Mouse (Mus musculus): ENCODE results near the gene Dyrk3. TPM values are rescaled to one million over a fixed set of nuclear protein-coding genes. Genes with fewer than 3 reads are reported as not detected.
"Not testable (repeated sequence)": the region's sequence is repeated elsewhere in the genome, so short reads cannot be mapped to it uniquely, and the experiment has no call there.

Gene Dyrk3
- total and polyA plus RNA-seq, 3 experiments = 16.9 to 52.4 (median 21.1) TPM

- no peak overlapping the region; the same call in 1 of the 2 replicates for H3K4me3 ChIP-seq (ENCODE audit: low read depth, low read length)
- ATAC-seq (ENCODE audit: extremely low read depth, insufficient number of reproducible peaks, low FRiP score, poor library complexity, severe bottlenecking) (peak; percentile 77), DNase-seq (ENCODE audit: low spot score) (peak; percentile 62)
- H3K36me3 ChIP-seq (replicated peaks) = no peaks in the 10 kb centered on the region
- no peaks in the 10 kb centered on the region for H3K27me3 ChIP-seq (ENCODE audit: insufficient read depth, low read length)
- peaks cover 4% of the 10 kb centered on the region for H3K9me3 ChIP-seq (replicated peaks)
- peaks cover 63% of the 10 kb centered on the region for H3K4me1 ChIP-seq (ENCODE audit: insufficient read depth, low read depth, low read length)
- TF ChIP-seq TAL1 (conservative IDR thresholded peaks at IDR 0.05; ENCODE audit: low read depth, low read length) (no peak), GATA1 (IDR thresholded peaks at IDR 0.05; ENCODE audit: borderline replicate concordance, low read length) (no peak), GATA2 (IDR thresholded peaks at IDR 0.05; ENCODE audit: borderline replicate concordance, low read depth, low read length) (no peak), POLR2AphosphoS5 (IDR thresholded peaks at IDR 0.05; ENCODE audit: insufficient replicate concordance, low read depth, low read length) (no peak), CTCF (IDR thresholded peaks at IDR 0.05; ENCODE audit: low read depth, low read length) (no peak)
Observed at GRCm38 (mm10) chr1:131146181-131146614, 8.1 kb upstream of the Dyrk3 start.

- peaks cover 71% of the 10 kb centered on the region for H3K4me1 ChIP-seq (ENCODE audit: insufficient read depth, low read depth, low read length)
- TF ChIP-seq TAL1 (conservative IDR thresholded peaks at IDR 0.05; ENCODE audit: low read depth, low read length) = 0 out of 2 replicates have a peak, but pooled peaks have one; percentile 16
- H3K27me3 ChIP-seq (ENCODE audit: insufficient read depth, low read length); DNase-seq (ENCODE audit: low spot score); H3K4me3 ChIP-seq (ENCODE audit: low read depth, low read length); H3K9me3 ChIP-seq (replicated peaks); H3K36me3 ChIP-seq (replicated peaks): not testable (repeated sequence)
- ATAC-seq (ENCODE audit: extremely low read depth, insufficient number of reproducible peaks, low FRiP score, poor library complexity, severe bottlenecking) = peak; percentile 67
Observed at GRCm38 (mm10) chr1:131145222-131145621, 7.1 kb upstream of the Dyrk3 start.

- no peak for ATAC-seq (ENCODE audit: extremely low read depth, insufficient number of reproducible peaks, low FRiP score, poor library complexity, severe bottlenecking)
- no peak for DNase-seq (ENCODE audit: low spot score)
- Histone ChIP-seq H3K9me3 (replicated peaks) (peaks cover 4% of the 10 kb centered on the region), H3K27me3 (ENCODE audit: insufficient read depth, low read length) (no peaks in the 10 kb centered on the region), H3K4me1 (ENCODE audit: insufficient read depth, low read depth, low read length) (peaks cover 82% of the 10 kb centered on the region), H3K4me3 (ENCODE audit: low read depth, low read length) (no peak overlapping the region), H3K36me3 (replicated peaks) (no peaks in the 10 kb centered on the region)
- TF ChIP-seq CTCF (IDR thresholded peaks at IDR 0.05; ENCODE audit: low read depth, low read length) = no peak
- no peak for TF ChIP-seq GATA1 (IDR thresholded peaks at IDR 0.05; ENCODE audit: borderline replicate concordance, low read length)
- no peak for TF ChIP-seq TAL1 (conservative IDR thresholded peaks at IDR 0.05; ENCODE audit: low read depth, low read length)
- TF ChIP-seq POLR2AphosphoS5 (IDR thresholded peaks at IDR 0.05; ENCODE audit: insufficient replicate concordance, low read depth, low read length) = no peak
- TF ChIP-seq GATA2 (IDR thresholded peaks at IDR 0.05; ENCODE audit: borderline replicate concordance, low read depth, low read length) = no peak
Observed at GRCm38 (mm10) chr1:131142472-131142871, 4.3 kb upstream of the Dyrk3 start.

- ATAC-seq (ENCODE audit: extremely low read depth, insufficient number of reproducible peaks, low FRiP score, poor library complexity, severe bottlenecking) = no peak
- no peaks in the 10 kb centered on the region for H3K27me3 ChIP-seq (ENCODE audit: insufficient read depth, low read length)
- DNase-seq (ENCODE audit: low spot score) = no peak
- no peak for TF ChIP-seq GATA1 (IDR thresholded peaks at IDR 0.05; ENCODE audit: borderline replicate concordance, low read length)
- TF ChIP-seq POLR2AphosphoS5 (IDR thresholded peaks at IDR 0.05; ENCODE audit: insufficient replicate concordance, low read depth, low read length) = no peak
- TF ChIP-seq CTCF (IDR thresholded peaks at IDR 0.05; ENCODE audit: low read depth, low read length) = no peak
- TF ChIP-seq GATA2 (IDR thresholded peaks at IDR 0.05; ENCODE audit: borderline replicate concordance, low read depth, low read length) = no peak
- TF ChIP-seq TAL1 (conservative IDR thresholded peaks at IDR 0.05; ENCODE audit: low read depth, low read length) = no peak
- no peak overlapping the region for H3K4me3 ChIP-seq (ENCODE audit: low read depth, low read length)
- peaks cover 78% of the 10 kb centered on the region for H3K4me1 ChIP-seq (ENCODE audit: insufficient read depth, low read depth, low read length)
- H3K36me3 ChIP-seq (replicated peaks) = no peaks in the 10 kb centered on the region
- H3K9me3 ChIP-seq (replicated peaks) = peaks cover 4% of the 10 kb centered on the region
Observed at GRCm38 (mm10) chr1:131141449-131141848, 3.3 kb upstream of the Dyrk3 start.

GRCm38 (mm10) chr1:131139102-131140095, 1.3 kb upstream of the Dyrk3 start:
- DNase-seq (ENCODE audit: low spot score) = peak; percentile 73
- ATAC-seq (ENCODE audit: extremely low read depth, insufficient number of reproducible peaks, low FRiP score, poor library complexity, severe bottlenecking) = peak; percentile 24; the same call in 1 of the 2 replicates
- Histone ChIP-seq H3K4me1 (ENCODE audit: insufficient read depth, low read depth, low read length) (peaks cover 80% of the 10 kb centered on the region), H3K36me3 (replicated peaks) (peaks cover 14% of the 10 kb centered on the region), H3K4me3 (ENCODE audit: low read depth, low read length) (peak overlapping the region; percentile 84), H3K27me3 (ENCODE audit: insufficient read depth, low read length) (no peaks in the 10 kb centered on the region), H3K9me3 (replicated peaks) (peaks cover 3% of the 10 kb centered on the region)
- TF ChIP-seq CTCF (IDR thresholded peaks at IDR 0.05; ENCODE audit: low read depth, low read length) (no peak), GATA2 (IDR thresholded peaks at IDR 0.05; ENCODE audit: borderline replicate concordance, low read depth, low read length) (no peak), TAL1 (conservative IDR thresholded peaks at IDR 0.05; ENCODE audit: low read depth, low read length) (no peak), GATA1 (IDR thresholded peaks at IDR 0.05; ENCODE audit: borderline replicate concordance, low read length) (no peak), POLR2AphosphoS5 (IDR thresholded peaks at IDR 0.05; ENCODE audit: insufficient replicate concordance, low read depth, low read length) (no peak)

- TF ChIP-seq GATA2 (IDR thresholded peaks at IDR 0.05; ENCODE audit: borderline replicate concordance, low read depth, low read length) (no peak), CTCF (IDR thresholded peaks at IDR 0.05; ENCODE audit: low read depth, low read length) (no peak)
- Histone ChIP-seq H3K4me3 (ENCODE audit: low read depth, low read length) (peak overlapping the region; percentile 84), H3K9me3 (replicated peaks) (no peaks in the 10 kb centered on the region), H3K4me1 (ENCODE audit: insufficient read depth, low read depth, low read length) (peaks cover 79% of the 10 kb centered on the region), H3K27me3 (ENCODE audit: insufficient read depth, low read length) (no peaks in the 10 kb centered on the region), H3K36me3 (replicated peaks) (peaks cover 31% of the 10 kb centered on the region)
- ATAC-seq (ENCODE audit: extremely low read depth, insufficient number of reproducible peaks, low FRiP score, poor library complexity, severe bottlenecking) = no peak
- peak; percentile 59 for DNase-seq (ENCODE audit: low spot score)
Observed at GRCm38 (mm10) chr1:131137717-131138118, 422 bp downstream of the Dyrk3 start.
